Mouse (Mus musculus) cortical plate, adult 2 months (tissue): Measurements from ENCODE around the gene Dedd. TPM values are rescaled to one million over a fixed set of nuclear protein-coding genes. Genes with fewer than 3 reads are reported as not detected.
"Not testable (repeated sequence)": the region's sequence is repeated elsewhere in the genome, so short reads cannot be mapped to it uniquely, and the experiment has no call there.

Experiments used
- H3K27ac ChIP-seq: fragments of 200-500 bp; 2 replicates; pipeline ENCODE4 v1.5.1; 2012; ENCODE audit warnings: low read length, control low read depth, inconsistent platforms; ENCODE audit not compliant: insufficient read depth
- H3K4me1 ChIP-seq: fragments of 200-500 bp; 2 replicates; pipeline ENCODE4 v1.6.1; 2011; ENCODE audit warnings: low read length; ENCODE audit not compliant: control insufficient read depth, insufficient read depth
- H3K4me3 ChIP-seq: fragments of 200-500 bp; 2 replicates; pipeline ENCODE4 v1.5.1; 2011; ENCODE audit warnings: mild to moderate bottlenecking, low read length, control low read depth; ENCODE audit not compliant: insufficient read depth
- CTCF ChIP-seq: fragments of 200-500 bp; IDR thresholded peaks from 2 replicates; pipeline ENCODE4 v1.5.1; 2011; ENCODE audit warnings: mild to moderate bottlenecking, control low read depth, low read length; ENCODE audit not compliant: insufficient read depth; ENCODE audit errors: extremely low read depth
- POLR2A ChIP-seq: fragments of 200-500 bp; IDR thresholded peaks from 2 replicates; pipeline ENCODE4 v1.6.1; 2011; ENCODE audit warnings: mild to moderate bottlenecking, low read length, control low read depth; ENCODE audit not compliant: insufficient read depth; ENCODE audit errors: extremely low read depth
- polyA plus RNA-seq: library from polyadenylated mRNA; depleted of rRNA; stranded (reverse); fragments of >200 nt; gene quantifications from 2 replicates; pipeline ENCODE4 v1.2.3, GENCODE M21; 2012

The Dedd gene
- polyA plus RNA-seq, 1 experiment: 50.2 TPM

- TF ChIP-seq POLR2A (no peak), CTCF (no peak)
- Histone ChIP-seq H3K4me1 (no peaks in the 10 kb centered on the region), H3K27ac (no peak overlapping the region), H3K4me3 (no peak overlapping the region)
Observed at GRCm38 (mm10) chr1:171298226-171298625, 30.7 kb upstream of the Dedd start.

GRCm38 (mm10) chr1:171306157-171306556 lies 22.8 kb upstream of the Dedd start:
- not testable (repeated sequence) for H3K4me1 ChIP-seq, H3K4me3 ChIP-seq, H3K27ac ChIP-seq

- TF ChIP-seq CTCF: no peak
- TF ChIP-seq POLR2A: no peak
- no peak overlapping the region for H3K27ac ChIP-seq
- no peak overlapping the region for H3K4me3 ChIP-seq
Observed at GRCm38 (mm10) chr1:171309321-171309720, 19.6 kb upstream of the Dedd start.

GRCm38 (mm10) chr1:171319748-171320147 lies 9.2 kb upstream of the Dedd start:
- no peak overlapping the region for H3K27ac ChIP-seq
- no peak overlapping the region for H3K4me3 ChIP-seq
- TF ChIP-seq POLR2A (no peak), CTCF (no peak)
- no peaks in the 10 kb centered on the region for H3K4me1 ChIP-seq

More at GRCm38 (mm10) chr1:171309321-171309720, 19.6 kb upstream of the Dedd start:
- H3K4me1 ChIP-seq: no peaks in the 10 kb centered on the region; the same call in 1 of the 2 replicates

GRCm38 (mm10) chr1:171320151-171320550 lies 8.8 kb upstream of the Dedd start:
- Histone ChIP-seq H3K4me1 (no peaks in the 10 kb centered on the region), H3K27ac (no peak overlapping the region), H3K4me3 (no peak overlapping the region)
- no peak for TF ChIP-seq POLR2A
- TF ChIP-seq CTCF: no peak

- TF ChIP-seq CTCF (no peak), POLR2A (no peak)
- H3K4me1 ChIP-seq: no peaks in the 10 kb centered on the region
Observed at GRCm38 (mm10) chr1:171321415-171321814, 7.5 kb upstream of the Dedd start.

GRCm38 (mm10) chr1:171322012-171322411 lies 6.9 kb upstream of the Dedd start:
- H3K27ac ChIP-seq: no peak overlapping the region
- H3K4me3 ChIP-seq: no peak overlapping the region
- H3K4me1 ChIP-seq: no peaks in the 10 kb centered on the region
- TF ChIP-seq CTCF: no peak
- TF ChIP-seq POLR2A: no peak

More at GRCm38 (mm10) chr1:171321415-171321814, 7.5 kb upstream of the Dedd start:
- H3K4me3 ChIP-seq: no peak overlapping the region
- H3K27ac ChIP-seq: no peak overlapping the region

- no peak overlapping the region for H3K4me3 ChIP-seq
- TF ChIP-seq POLR2A: no peak
- TF ChIP-seq CTCF: no peak
- H3K4me1 ChIP-seq: peaks cover 4% of the 10 kb centered on the region
- no peak overlapping the region for H3K27ac ChIP-seq
Observed at GRCm38 (mm10) chr1:171325571-171325970, 3.4 kb upstream of the Dedd start.

- not testable (repeated sequence) for H3K4me3 ChIP-seq, H3K4me1 ChIP-seq, H3K27ac ChIP-seq
Observed at GRCm38 (mm10) chr1:171326588-171326987, 2.4 kb upstream of the Dedd start.

GRCm38 (mm10) chr1:171328244-171328643 lies 701 bp upstream of the Dedd start:
- TF ChIP-seq POLR2A (no peak), CTCF (no peak)
- peak overlapping the region; percentile 71 for H3K4me3 ChIP-seq
- H3K27ac ChIP-seq: peak overlapping the region; percentile 61; the same call in 1 of the 2 replicates
- H3K4me1 ChIP-seq: peaks cover 6% of the 10 kb centered on the region
